Mouse (Mus musculus) heart, embryonic 12.5 days (tissue): ENCODE results near the gene Ralb. TPM values are rescaled to one million over a fixed set of nuclear protein-coding genes. Genes with fewer than 3 reads are reported as not detected.

Experiments used
- ATAC-seq: fragments of 200-750 bp; cut with Nextera tagmentation; 2 replicates; pipeline ENCODE4 v1.8.0; 2017; ENCODE audit warnings: moderate TSS enrichment, moderate library complexity; ENCODE audit not compliant: insufficient number of reproducible peaks, low FRiP score
- H3K27ac ChIP-seq: fragments of 300-500 bp; sonication (generic); 2 replicates; pipeline ENCODE4 v1.5.1; 2016; ENCODE audit warnings: mild to moderate bottlenecking, moderate library complexity; ENCODE audit not compliant: poor library complexity, severe bottlenecking
- H3K27me3 ChIP-seq: fragments of 300-500 bp; sonication (generic); replicated peaks from 2 replicates; pipeline ENCODE4 v1.6.1; 2016; ENCODE audit warnings: mild to moderate bottlenecking, moderate library complexity
- H3K36me3 ChIP-seq: fragments of 300-500 bp; sonication (generic); 2 replicates; pipeline ENCODE4 v1.6.1; 2016; ENCODE audit warnings: mild to moderate bottlenecking, moderate library complexity
- H3K4me1 ChIP-seq: fragments of 300-500 bp; sonication (generic); replicated peaks from 2 replicates; pipeline ENCODE4 v1.6.1; 2016; ENCODE audit warnings: mild to moderate bottlenecking
- H3K4me2 ChIP-seq: fragments of 300-500 bp; sonication (generic); 2 replicates; pipeline ENCODE4 v1.6.1; 2016; ENCODE audit warnings: mild to moderate bottlenecking, moderate library complexity
- H3K4me3 ChIP-seq: fragments of 300-500 bp; sonication (generic); 2 replicates; pipeline ENCODE4 v1.5.1; 2016; ENCODE audit warnings: mild to moderate bottlenecking
- H3K9ac ChIP-seq: fragments of 300-500 bp; sonication (generic); 2 replicates; pipeline ENCODE4 v1.6.1; 2016; ENCODE audit warnings: mild to moderate bottlenecking, moderate library complexity
- H3K9me3 ChIP-seq: fragments of 300-500 bp; sonication (generic); replicated peaks from 2 replicates; pipeline ENCODE4 v1.6.1; 2016; ENCODE audit warnings: mild to moderate bottlenecking, moderate library complexity
- WGBS: fragments of 180-500 bp; shearing (Covaris S2); methylation state at CpG from one replicate; pipeline ENCODE4 v1.1.7; 2016; 5-methylcytosine and 5-hydroxymethylcytosine counted together
- polyA plus RNA-seq: library from polyadenylated mRNA; unstranded; fragments of >200 nt; fragmentation: Nextera tagmentation; extraction: Ambion mirVana; gene quantifications from 2 replicates; pipeline ENCODE4 v1.2.1, GENCODE M21; 2016

Ralb gene
- 184 and 194 TPM in 2 replicates for polyA plus RNA-seq

GRCm38 (mm10) chr1:119504260-119505062, at the start of gene Ralb:
Ralb (minus strand) TSS chr1:119504794.
- WGBS: 1% methylated on average over 57 of the region's 57 CpGs
- Histone ChIP-seq H3K4me2 (peak within 1 kb of the TSS; percentile 79), H3K4me1 (peaks cover 50% of the 10 kb centered on the region), H3K36me3 (peaks cover 17% of the 10 kb centered on the region), H3K4me3 (peak within 1 kb of the TSS; percentile 84), H3K27ac (peak within 1 kb of the TSS; percentile 85), H3K27me3 (no peaks in the 10 kb centered on the region), H3K9ac (peak within 1 kb of the TSS; percentile 89), H3K9me3 (0 out of 2 replicates have a peak, but pooled peaks cover 3% of the 10 kb centered on the region)
- peak; percentile 96 for ATAC-seq

GRCm38 (mm10) chr1:119551651-119552050, 47.1 kb upstream of the Ralb start:
- ATAC-seq: no peak
- peaks cover 57% of the 10 kb centered on the region for H3K36me3 ChIP-seq
- H3K4me1 ChIP-seq: peaks cover 10% of the 10 kb centered on the region
- no peak overlapping the region for H3K4me2 ChIP-seq
- no peak overlapping the region for H3K9ac ChIP-seq
- no peak overlapping the region for H3K4me3 ChIP-seq
- WGBS: 97% methylated on average over 1 of the region's 1 CpGs
- no peaks in the 10 kb centered on the region for H3K27me3 ChIP-seq
- no peaks in the 10 kb centered on the region for H3K9me3 ChIP-seq
- H3K27ac ChIP-seq: no peak overlapping the region

- H3K9me3 ChIP-seq: no peaks in the 10 kb centered on the region
- peaks cover 56% of the 10 kb centered on the region for H3K36me3 ChIP-seq
- H3K4me3 ChIP-seq: no peak overlapping the region
- H3K4me2 ChIP-seq: no peak overlapping the region
- H3K4me1 ChIP-seq: peaks cover 18% of the 10 kb centered on the region
- H3K27me3 ChIP-seq: no peaks in the 10 kb centered on the region
- no peak overlapping the region for H3K9ac ChIP-seq
- ATAC-seq: no peak
- no peak overlapping the region for H3K27ac ChIP-seq
- 90% methylated on average over 2 of the region's 2 CpGs for WGBS
These were observed 45.5 kb upstream of the Ralb start for GRCm38 (mm10) chr1:119550064-119550463.

GRCm38 (mm10) chr1:119549327-119549689, 44.7 kb upstream of the Ralb start:
- peaks cover 25% of the 10 kb centered on the region for H3K4me1 ChIP-seq
- H3K36me3 ChIP-seq: peaks cover 48% of the 10 kb centered on the region
- no peaks in the 10 kb centered on the region for H3K9me3 ChIP-seq
- no peak for ATAC-seq
- WGBS: 72% methylated on average over 7 of the region's 7 CpGs
- no peak overlapping the region for H3K27ac ChIP-seq
- no peaks in the 10 kb centered on the region for H3K27me3 ChIP-seq
- H3K9ac ChIP-seq: no peak overlapping the region
- H3K4me3 ChIP-seq: no peak overlapping the region
- H3K4me2 ChIP-seq: no peak overlapping the region

GRCm38 (mm10) chr1:119548668-119549326, 44.2 kb upstream of the Ralb start:
- no peak overlapping the region for H3K27ac ChIP-seq
- 62% methylated on average over 7 of the region's 7 CpGs for WGBS
- no peak for ATAC-seq
- no peak overlapping the region for H3K9ac ChIP-seq
- H3K4me2 ChIP-seq: no peak overlapping the region
- no peaks in the 10 kb centered on the region for H3K9me3 ChIP-seq
- no peak overlapping the region for H3K4me3 ChIP-seq
- peaks cover 45% of the 10 kb centered on the region for H3K36me3 ChIP-seq
- peaks cover 26% of the 10 kb centered on the region for H3K4me1 ChIP-seq
- no peaks in the 10 kb centered on the region for H3K27me3 ChIP-seq

GRCm38 (mm10) chr1:119546490-119546889, 41.9 kb upstream of the Ralb start:
- no peak overlapping the region for H3K9ac ChIP-seq
- ATAC-seq: no peak
- H3K27me3 ChIP-seq: no peaks in the 10 kb centered on the region
- 71% methylated on average over 3 of the region's 3 CpGs for WGBS
- no peak overlapping the region for H3K4me3 ChIP-seq
- 0 out of 2 replicates have a peak overlapping the region, but pooled peaks have one; percentile 4 for H3K27ac ChIP-seq
- no peaks in the 10 kb centered on the region for H3K9me3 ChIP-seq
- peaks cover 30% of the 10 kb centered on the region for H3K36me3 ChIP-seq
- H3K4me1 ChIP-seq: peaks cover 31% of the 10 kb centered on the region
- no peak overlapping the region for H3K4me2 ChIP-seq

GRCm38 (mm10) chr1:119545671-119546070, 41.1 kb upstream of the Ralb start:
- peaks cover 39% of the 10 kb centered on the region for H3K4me1 ChIP-seq
- peaks cover 23% of the 10 kb centered on the region for H3K36me3 ChIP-seq
- ATAC-seq: no peak
- H3K4me3 ChIP-seq: no peak overlapping the region
- WGBS: 47% methylated on average over 4 of the region's 4 CpGs
- H3K27me3 ChIP-seq: no peaks in the 10 kb centered on the region
- no peak overlapping the region for H3K27ac ChIP-seq
- no peak overlapping the region for H3K9ac ChIP-seq
- H3K4me2 ChIP-seq: no peak overlapping the region
- no peaks in the 10 kb centered on the region for H3K9me3 ChIP-seq

GRCm38 (mm10) chr1:119545164-119545563, 40.6 kb upstream of the Ralb start:
- peak overlapping the region; percentile 13; the same call in 1 of the 2 replicates for H3K27ac ChIP-seq
- H3K9me3 ChIP-seq: no peaks in the 10 kb centered on the region
- H3K36me3 ChIP-seq: peaks cover 23% of the 10 kb centered on the region
- H3K9ac ChIP-seq: no peak overlapping the region
- WGBS: 26% methylated on average over 2 of the region's 2 CpGs
- no peak overlapping the region for H3K4me3 ChIP-seq
- H3K27me3 ChIP-seq: no peaks in the 10 kb centered on the region
- ATAC-seq: no peak
- peaks cover 40% of the 10 kb centered on the region for H3K4me1 ChIP-seq
- no peak overlapping the region for H3K4me2 ChIP-seq

- Histone ChIP-seq H3K9me3 (no peaks in the 10 kb centered on the region), H3K4me3 (no peak overlapping the region), H3K4me1 (peaks cover 40% of the 10 kb centered on the region), H3K9ac (no peak overlapping the region), H3K4me2 (no peak overlapping the region), H3K27me3 (no peaks in the 10 kb centered on the region), H3K36me3 (peaks cover 18% of the 10 kb centered on the region), H3K27ac (no peak overlapping the region; the same call in 1 of the 2 replicates)
- no peak for ATAC-seq
- 60% methylated on average over 5 of the region's 5 CpGs for WGBS
These were observed 40.1 kb upstream of the Ralb start for GRCm38 (mm10) chr1:119544611-119545155.

GRCm38 (mm10) chr1:119543316-119543715, 38.7 kb upstream of the Ralb start:
- H3K9me3 ChIP-seq: no peaks in the 10 kb centered on the region
- H3K36me3 ChIP-seq: peaks cover 18% of the 10 kb centered on the region
- H3K4me1 ChIP-seq: peaks cover 41% of the 10 kb centered on the region
- H3K27ac ChIP-seq: no peak overlapping the region
- no peaks in the 10 kb centered on the region for H3K27me3 ChIP-seq
- no peak for ATAC-seq
- no peak overlapping the region for H3K4me3 ChIP-seq
- no peak overlapping the region for H3K4me2 ChIP-seq
- no peak overlapping the region for H3K9ac ChIP-seq
- WGBS: 84% methylated on average over 6 of the region's 6 CpGs

- no peak for ATAC-seq
- 26% methylated on average over 3 of the region's 3 CpGs for whole genome bisulfite sequencing
- Histone ChIP-seq H3K27me3 (no peaks in the 10 kb centered on the region), H3K4me3 (no peak overlapping the region), H3K4me1 (peaks cover 42% of the 10 kb centered on the region), H3K9ac (no peak overlapping the region), H3K27ac (peak overlapping the region; percentile 19; the same call in 1 of the 2 replicates), H3K36me3 (peaks cover 4% of the 10 kb centered on the region; the same call in 1 of the 2 replicates), H3K4me2 (no peak overlapping the region), H3K9me3 (no peaks in the 10 kb centered on the region)
These were observed 37.0 kb upstream of the Ralb start for GRCm38 (mm10) chr1:119541570-119541969.
